Mouse (Mus musculus) stomach, embryonic 16.5 days (tissue): ENCODE data around the gene 9430015G10Rik. TPM values are rescaled to one million over a fixed set of nuclear protein-coding genes. Genes with fewer than 3 reads are reported as not detected.

Source experiments
- ATAC-seq: fragments of 200-750 bp; cut with Nextera tagmentation; 2 replicates; pipeline ENCODE4 v1.8.0; 2017; ENCODE audit warnings: moderate number of reproducible peaks, moderate TSS enrichment; ENCODE audit not compliant: insufficient read depth, low FRiP score
- H3K27ac ChIP-seq: fragments of 300-500 bp; sonication (generic); 2 replicates; pipeline ENCODE4 v1.5.1; 2014; ENCODE audit warnings: low read length
- H3K27me3 ChIP-seq: fragments of 300-500 bp; sonication (generic); 2 replicates; pipeline ENCODE4 v1.6.1; 2014; ENCODE audit warnings: low read length, control low read depth, mixed read lengths; ENCODE audit not compliant: control insufficient read depth, insufficient read depth
- H3K36me3 ChIP-seq: fragments of 300-500 bp; sonication (generic); 2 replicates; pipeline ENCODE4 v1.6.1; 2014; ENCODE audit warnings: low read length; ENCODE audit not compliant: control insufficient read depth, insufficient read depth
- H3K4me1 ChIP-seq: fragments of 300-500 bp; sonication (generic); 2 replicates; pipeline ENCODE4 v1.6.1; 2014; ENCODE audit warnings: low read length, control low read depth, mixed read lengths; ENCODE audit not compliant: control insufficient read depth, insufficient read depth
- H3K4me2 ChIP-seq: fragments of 300-500 bp; sonication (generic); 2 replicates; pipeline ENCODE4 v1.6.1; 2014; ENCODE audit warnings: low read depth, low read length, mixed read lengths
- H3K4me3 ChIP-seq: fragments of 300-500 bp; sonication (generic); replicated peaks from 2 replicates; pipeline ENCODE4 v1.5.1; 2014; ENCODE audit warnings: mild to moderate bottlenecking, low read length
- H3K9ac ChIP-seq: fragments of 300-500 bp; sonication (generic); 2 replicates; pipeline ENCODE4 v1.6.1; 2014; ENCODE audit warnings: low read length
- H3K9me3 ChIP-seq: fragments of 300-500 bp; sonication (generic); replicated peaks from 2 replicates; pipeline ENCODE4 v1.6.1; 2016; ENCODE audit warnings: low read length, control low read depth; ENCODE audit not compliant: control insufficient read depth
- WGBS: fragments of 180-500 bp; shearing (Covaris S2); extraction: QIAGEN DNeasy Blood & Tissue Kit; methylation state at CpG from one replicate; pipeline ENCODE4 v1.1.7; 2014; 5-methylcytosine and 5-hydroxymethylcytosine counted together
- polyA plus RNA-seq: library from polyadenylated mRNA; unstranded; fragments of >200 nt; fragmentation: Nextera tagmentation; extraction: Ambion mirVana; gene quantifications from 2 replicates; pipeline ENCODE4 v1.2.1, GENCODE M21; 2015

9430015G10Rik gene
- polyA plus RNA-seq, 1 experiment from 2014 or later = 26.8 TPM

DNA sequence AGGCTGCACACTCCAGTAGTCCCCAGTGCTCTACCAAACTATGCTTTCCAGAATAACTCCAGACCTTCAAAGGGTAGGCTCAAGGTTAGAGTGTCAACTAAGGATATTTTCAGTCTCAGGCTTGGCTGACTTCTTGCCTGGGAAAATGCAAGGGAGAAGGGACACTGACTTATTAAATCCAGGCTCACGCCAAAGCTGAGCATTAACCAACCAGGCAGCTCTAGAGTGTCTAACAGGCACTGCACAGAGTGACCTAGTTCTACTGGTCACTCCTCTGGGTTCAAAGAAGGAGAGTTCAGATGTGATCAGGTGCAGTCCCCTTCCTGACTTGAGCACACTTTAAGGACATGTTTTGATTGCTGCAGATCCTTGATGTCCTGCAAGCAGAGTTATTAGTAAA, 17.0 kb upstream of the 9430015G10Rik start:
- no peaks in the 10 kb centered on the region for H3K9me3 ChIP-seq
- H3K27ac ChIP-seq = no peak overlapping the region
- H3K9ac ChIP-seq = no peak overlapping the region
- no peak overlapping the region for H3K4me3 ChIP-seq
- H3K4me1 ChIP-seq = 0 out of 2 replicates have a peak, but pooled peaks cover 6% of the 10 kb centered on the region
- no peaks in the 10 kb centered on the region for H3K36me3 ChIP-seq
- H3K4me2 ChIP-seq = no peak overlapping the region
- WGBS = 88% methylated on average over 1 of the region's 1 CpGs
- no peak for ATAC-seq
- H3K27me3 ChIP-seq = no peaks in the 10 kb centered on the region

DNA sequence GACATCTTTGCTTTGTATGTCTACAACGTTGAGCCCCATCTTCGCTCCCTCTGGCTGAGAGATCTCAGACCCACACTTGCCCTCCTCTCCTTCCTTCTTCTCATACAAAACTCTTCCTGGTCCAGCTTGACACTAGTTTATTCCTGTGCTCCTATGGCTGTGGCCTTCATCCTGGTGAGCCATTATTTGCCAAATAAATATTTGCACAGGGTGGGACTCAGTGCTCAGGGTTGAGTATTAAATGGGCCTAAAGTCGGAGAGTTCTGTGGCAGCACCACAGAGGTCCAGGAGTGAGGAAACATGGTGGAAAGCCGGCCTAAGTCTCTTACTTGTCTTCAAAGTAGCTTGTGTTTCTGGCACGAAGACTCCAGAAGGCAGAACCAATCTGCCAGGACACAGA, 16.0 kb upstream of the 9430015G10Rik start:
- no peak overlapping the region for H3K9ac ChIP-seq
- ATAC-seq = peak; percentile 80; the same call in 1 of the 2 replicates
- peak overlapping the region; percentile 63 for H3K27ac ChIP-seq
- no peaks in the 10 kb centered on the region for H3K36me3 ChIP-seq
- no peak overlapping the region for H3K4me3 ChIP-seq
- no peaks in the 10 kb centered on the region for H3K27me3 ChIP-seq
- WGBS = 63% methylated on average over 5 of the region's 5 CpGs
- 0 out of 2 replicates have a peak, but pooled peaks cover 6% of the 10 kb centered on the region for H3K4me1 ChIP-seq
- H3K4me2 ChIP-seq = 0 out of 2 replicates have a peak overlapping the region, but pooled peaks have one; percentile 11
- H3K9me3 ChIP-seq = no peaks in the 10 kb centered on the region

DNA sequence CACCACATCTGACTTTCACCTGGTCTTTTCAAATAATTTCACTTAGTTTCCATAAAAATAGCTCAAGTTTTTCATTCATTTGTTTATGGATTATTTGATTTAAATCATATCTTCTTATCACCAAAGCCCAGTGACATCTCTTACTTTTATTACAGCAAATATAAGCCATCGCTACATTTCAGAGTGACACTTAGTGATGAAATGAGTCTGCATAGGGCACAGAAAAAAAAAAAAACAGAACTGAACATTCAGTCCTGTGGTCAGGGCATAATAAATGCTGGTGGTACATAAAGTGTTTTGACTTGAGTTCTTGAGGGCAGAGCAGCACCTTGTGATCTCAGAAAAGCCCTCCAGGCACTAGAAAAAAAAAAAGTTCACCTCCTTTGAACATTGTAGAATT, 13.6 kb upstream of the 9430015G10Rik start:
- 90% methylated on average over 1 of the region's 1 CpGs for WGBS
- Histone ChIP-seq H3K4me2 (no peak overlapping the region), H3K4me1 (0 out of 2 replicates have a peak, but pooled peaks cover 6% of the 10 kb centered on the region), H3K27ac (no peak overlapping the region), H3K9me3 (no peaks in the 10 kb centered on the region), H3K4me3 (no peak overlapping the region), H3K27me3 (no peaks in the 10 kb centered on the region), H3K9ac (no peak overlapping the region), H3K36me3 (no peaks in the 10 kb centered on the region)
- ATAC-seq = no peak

DNA sequence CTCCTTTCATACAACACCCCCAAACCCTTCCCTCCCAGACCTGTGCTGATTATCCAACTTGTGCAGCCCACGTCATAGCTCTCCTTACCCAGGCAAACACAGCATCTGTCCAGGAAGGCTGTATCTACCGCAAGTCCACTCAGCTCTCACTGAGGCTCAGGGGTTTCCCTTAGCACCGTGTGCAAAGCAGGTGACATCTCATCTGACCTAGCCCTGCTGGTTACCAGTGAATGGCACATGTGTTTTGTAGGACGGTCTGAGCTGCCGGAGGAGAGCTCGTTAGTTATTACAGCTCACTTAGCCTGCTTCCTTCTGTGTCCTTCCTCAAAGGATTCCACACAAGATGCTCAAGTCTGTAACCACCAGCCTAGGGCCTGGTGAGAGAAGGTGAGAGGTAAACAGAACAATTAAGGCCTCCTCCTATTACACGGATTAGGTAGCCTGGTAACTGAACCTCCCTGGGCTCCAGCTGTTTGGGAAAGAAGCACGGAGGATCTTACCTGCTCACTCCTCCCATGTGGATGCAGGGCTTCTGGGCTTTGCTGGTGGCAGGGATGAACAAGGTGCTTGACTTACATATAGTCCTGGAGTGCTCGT, 11.9 kb upstream of the 9430015G10Rik start:
- Histone ChIP-seq H3K9me3 (no peaks in the 10 kb centered on the region), H3K36me3 (no peaks in the 10 kb centered on the region), H3K4me3 (no peak overlapping the region), H3K4me1 (0 out of 2 replicates have a peak, but pooled peaks cover 6% of the 10 kb centered on the region), H3K9ac (no peak overlapping the region), H3K4me2 (no peak overlapping the region), H3K27me3 (no peaks in the 10 kb centered on the region), H3K27ac (no peak overlapping the region)
- no peak for ATAC-seq
- 55% methylated on average over 9 of the region's 9 CpGs for WGBS

DNA sequence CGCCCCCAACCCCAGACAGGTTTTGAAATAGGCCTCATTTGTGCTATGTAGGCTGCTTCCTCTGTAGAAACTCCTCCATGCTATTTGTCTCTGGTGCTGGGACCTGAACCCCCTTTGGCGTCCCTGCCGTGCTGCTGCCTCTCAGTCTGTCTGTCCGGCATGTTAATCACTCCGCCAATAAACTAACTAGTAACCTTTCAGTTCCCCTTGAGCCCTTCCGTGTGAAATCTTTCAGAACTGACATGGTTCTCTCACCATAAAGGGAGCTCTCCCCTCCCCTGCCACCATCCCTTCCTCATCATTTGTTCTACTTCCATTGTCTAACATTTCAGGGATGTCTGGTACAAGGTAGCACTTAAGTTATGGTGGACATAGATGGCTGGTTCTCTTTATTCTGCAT, 10.4 kb upstream of the 9430015G10Rik start:
- H3K9ac ChIP-seq = no peak overlapping the region
- H3K4me2 ChIP-seq = no peak overlapping the region
- no peaks in the 10 kb centered on the region for H3K36me3 ChIP-seq
- H3K9me3 ChIP-seq = no peaks in the 10 kb centered on the region
- no peak for ATAC-seq
- H3K27me3 ChIP-seq = no peaks in the 10 kb centered on the region
- H3K4me3 ChIP-seq = no peak overlapping the region
- H3K27ac ChIP-seq = no peak overlapping the region
- H3K4me1 ChIP-seq = 0 out of 2 replicates have a peak, but pooled peaks cover under 1% of the 10 kb centered on the region
- 73% methylated on average over 6 of the region's 6 CpGs for WGBS

DNA sequence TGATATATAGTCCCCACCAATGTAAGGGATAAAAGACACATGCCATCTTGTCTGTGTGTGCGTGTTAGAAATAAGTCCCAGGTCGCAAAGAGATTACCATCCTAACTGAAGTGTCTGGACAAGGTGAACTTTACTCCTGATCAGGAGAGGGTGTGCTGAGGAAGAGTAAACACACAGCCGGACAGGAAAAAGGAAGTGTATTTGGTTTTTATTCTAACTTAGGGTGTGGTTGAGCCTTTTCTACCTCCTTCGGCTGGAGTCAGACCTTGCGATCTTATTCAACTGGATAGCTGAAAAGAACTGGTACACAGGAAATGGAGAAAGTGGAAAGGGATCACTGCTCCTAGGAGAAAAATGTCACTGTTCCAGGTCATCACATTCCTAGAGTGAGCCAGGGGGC, 9.3 kb upstream of the 9430015G10Rik start:
- Histone ChIP-seq H3K36me3 (no peaks in the 10 kb centered on the region), H3K9ac (no peak overlapping the region), H3K4me1 (no peaks in the 10 kb centered on the region), H3K27ac (peak overlapping the region; percentile 54), H3K4me3 (no peak overlapping the region), H3K4me2 (no peak overlapping the region), H3K9me3 (no peaks in the 10 kb centered on the region), H3K27me3 (no peaks in the 10 kb centered on the region)
- ATAC-seq = peak; percentile 70
- 59% methylated on average over 5 of the region's 5 CpGs for WGBS

DNA sequence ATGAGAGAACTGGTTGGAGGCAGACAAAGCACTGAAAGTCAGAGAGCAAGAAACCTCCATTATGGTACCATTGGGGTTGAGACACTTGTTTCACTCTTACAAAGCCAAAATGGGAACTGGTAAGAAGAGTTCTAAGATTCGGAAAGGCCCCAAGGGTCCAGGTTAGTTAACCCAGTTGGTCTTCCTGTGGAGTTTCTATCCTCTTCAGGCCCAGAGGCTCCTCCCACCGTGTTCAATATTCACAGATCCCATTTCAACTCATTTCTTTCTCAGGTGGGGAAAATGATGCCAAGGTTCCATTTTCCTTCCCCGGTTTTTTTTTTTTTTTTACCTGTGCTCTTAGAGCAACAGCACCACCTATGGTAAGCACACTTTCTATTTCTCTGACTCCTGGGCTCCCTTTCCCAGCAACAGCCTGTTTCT, 8.3 kb upstream of the 9430015G10Rik start:
- Histone ChIP-seq H3K9me3 (no peaks in the 10 kb centered on the region), H3K36me3 (no peaks in the 10 kb centered on the region), H3K4me1 (no peaks in the 10 kb centered on the region), H3K4me3 (no peak overlapping the region), H3K27ac (peak overlapping the region; percentile 54; the same call in 1 of the 2 replicates), H3K27me3 (no peaks in the 10 kb centered on the region), H3K4me2 (no peak overlapping the region), H3K9ac (no peak overlapping the region)
- 40% methylated on average over 3 of the region's 3 CpGs for WGBS
- no peak for ATAC-seq

DNA sequence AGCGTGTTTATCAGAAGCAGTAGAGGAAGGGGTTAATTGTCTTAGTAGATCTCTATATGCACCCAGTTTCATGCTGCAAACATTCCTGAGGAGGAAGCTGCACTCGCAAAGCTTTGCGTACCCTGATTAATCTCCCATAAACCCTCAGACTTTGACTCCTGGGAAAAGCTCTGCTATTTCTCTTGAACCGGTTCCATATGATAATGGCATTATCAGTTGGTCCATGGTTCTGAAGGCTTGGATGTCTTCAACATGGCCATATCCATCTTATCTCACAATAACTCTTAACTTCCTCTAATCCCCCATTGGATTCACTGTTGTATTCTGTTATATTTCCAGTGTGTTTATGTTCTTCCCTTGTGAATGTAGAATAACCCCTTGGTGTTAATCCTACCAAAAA, 6.4 kb upstream of the 9430015G10Rik start:
- Histone ChIP-seq H3K9ac (no peak overlapping the region), H3K4me3 (no peak overlapping the region), H3K27me3 (no peaks in the 10 kb centered on the region), H3K4me1 (no peaks in the 10 kb centered on the region), H3K36me3 (no peaks in the 10 kb centered on the region), H3K4me2 (no peak overlapping the region), H3K27ac (no peak overlapping the region), H3K9me3 (no peaks in the 10 kb centered on the region)
- WGBS = 61% methylated on average over 4 of the region's 4 CpGs
- no peak for ATAC-seq

DNA sequence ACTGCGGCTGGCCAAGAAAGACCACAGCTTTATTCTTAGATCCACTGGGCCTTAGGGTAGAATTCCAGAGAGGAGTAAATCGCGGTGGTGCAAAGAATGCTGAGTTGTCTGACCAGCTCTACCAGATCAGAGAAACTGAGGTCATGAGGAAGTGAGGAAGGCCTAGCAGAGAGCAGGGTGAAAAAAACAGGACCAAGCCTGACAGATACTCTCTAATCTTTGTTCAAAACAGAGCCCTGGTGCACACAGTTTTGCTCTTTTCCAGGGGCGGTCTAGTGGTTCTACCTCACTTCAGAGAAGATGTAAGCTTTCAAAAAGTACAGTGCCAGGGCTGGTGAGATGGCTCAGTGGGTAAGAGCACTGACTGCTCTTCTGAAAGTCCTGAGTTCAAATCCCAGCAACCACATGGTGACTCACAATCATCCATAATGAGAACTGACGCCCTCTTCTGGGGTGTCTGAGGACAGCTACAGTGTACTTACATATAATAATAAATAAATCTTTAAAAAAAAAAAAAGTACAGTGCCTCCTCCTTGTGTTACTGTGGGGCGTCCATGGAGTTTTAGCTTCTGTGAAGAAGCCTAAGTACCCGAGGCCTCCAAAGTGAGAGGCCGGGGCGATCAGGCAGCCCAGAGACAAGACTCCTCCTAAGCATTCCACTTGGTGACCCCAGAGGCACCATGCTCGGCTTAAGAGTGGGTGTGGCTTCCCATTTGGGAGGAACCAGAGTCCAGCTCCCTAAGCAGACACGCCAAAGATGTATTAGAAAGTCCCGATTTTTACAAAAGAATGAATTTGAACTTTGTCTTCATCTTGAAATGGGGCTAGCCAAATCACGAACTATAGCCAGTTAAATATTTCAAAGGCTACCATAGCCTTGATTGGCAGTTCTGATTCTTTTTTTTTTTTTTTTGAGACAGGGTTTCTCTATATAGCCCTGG, 906 bp upstream of the 9430015G10Rik start:
- peak; percentile 35; the same call in 1 of the 2 replicates for ATAC-seq
- Histone ChIP-seq H3K27me3 (no peaks in the 10 kb centered on the region), H3K4me3 (peak overlapping the region; percentile 59), H3K36me3 (no peaks in the 10 kb centered on the region), H3K9me3 (no peaks in the 10 kb centered on the region), H3K9ac (peak overlapping the region; percentile 80), H3K4me2 (peak overlapping the region; percentile 50), H3K27ac (peak overlapping the region; percentile 88), H3K4me1 (no peaks in the 10 kb centered on the region)
- WGBS = 17% methylated on average over 13 of the region's 13 CpGs
